Mouse (Mus musculus) liver, postnatal 0 days (tissue): ENCODE data around the gene Fgf11.

Experiments used
- CTCF ChIP-seq: sonication (generic); IDR thresholded peaks from 2 replicates; pipeline ENCODE4 v1.5.1; 2016; ENCODE audit warnings: antibody characterized with exemption, low read depth
- EP300 ChIP-seq: IDR thresholded peaks from 2 replicates; pipeline ENCODE4 v1.6.1; 2016; ENCODE audit warnings: antibody characterized with exemption, low read depth, mild to moderate bottlenecking

DNA sequence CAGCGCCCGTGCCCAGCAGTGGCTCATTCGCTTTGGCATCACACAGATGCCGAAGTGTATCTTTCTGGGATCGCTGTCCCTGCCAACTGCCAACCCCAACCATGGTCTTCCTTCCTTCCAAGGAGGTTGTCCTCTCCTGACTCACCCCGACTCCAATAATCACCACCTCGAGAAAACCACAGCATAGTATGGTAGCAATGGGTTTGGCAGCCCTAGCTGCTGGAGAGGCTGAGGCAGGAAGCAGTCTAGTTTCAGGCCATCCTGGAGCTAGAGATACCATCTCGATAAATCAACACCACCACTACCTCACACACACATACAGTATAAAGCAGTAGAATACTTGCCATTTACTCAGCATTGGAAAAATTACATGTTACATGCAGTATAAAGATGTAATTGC lies 17.2 kb upstream of the Fgf11 start:
- TF ChIP-seq CTCF (no peak), EP300 (no peak)
